Mouse (Mus musculus) gastrocnemius, adult 2 months (tissue): Measurements from ENCODE around the gene Galns. TPM values are rescaled to one million over a fixed set of nuclear protein-coding genes. Genes with fewer than 3 reads are reported as not detected.
"Not testable (repeated sequence)": the region's sequence is repeated elsewhere in the genome, so short reads cannot be mapped to it uniquely, and the experiment has no call there.

Experiments
- DNase-seq: peaks from one replicate; pipeline ENCODE4 v3.0.0; 2022
- H3K27ac ChIP-seq: fragments of 200-600 bp; 2 replicates; pipeline ENCODE4 v1.8.1; 2022; ENCODE audit warnings: mild to moderate bottlenecking
- H3K4me3 ChIP-seq: fragments of 200-600 bp; 2 replicates; pipeline ENCODE4 v1.8.1; 2022; ENCODE audit warnings: mild to moderate bottlenecking, moderate library complexity
- CTCF ChIP-seq: fragments of 200-600 bp; IDR thresholded peaks from 2 replicates; pipeline ENCODE4 v1.8.1; 2022; ENCODE audit warnings: antibody characterized with exemption, mild to moderate bottlenecking, moderate library complexity
- intact Hi-C: fragments of 180-260 bp; cut with DNase I; formaldehyde crosslinking; loops from one replicate; pipeline ENCODE4 v1.15.1; 2025
- total RNA-seq, 2 experiments: library from RNA; stranded (reverse); gene quantifications; 2 replicates each; pipeline ENCODE4 v1.2.3; 2021

Galns gene
- total RNA-seq, 2 experiments from 2014 or later: 1.0 to 1.1 TPM

- Histone ChIP-seq H3K27ac (peak overlapping the region; percentile 89), H3K4me3 (peak overlapping the region; percentile 72)
- TF ChIP-seq CTCF: no peak
- intact Hi-C loops: no loop called here
- DNase-seq: no peak
These were observed 33.1 kb upstream of the Galns start for GRCm38 (mm10) chr8:122644175-122644954.

GRCm38 (mm10) chr8:122642071-122642470 is 30.8 kb upstream of the Galns start:
- peak overlapping the region; percentile 21; the same call in 1 of the 2 replicates for H3K27ac ChIP-seq
- no peak for TF ChIP-seq CTCF
- no peak overlapping the region for H3K4me3 ChIP-seq
- intact Hi-C loops: no loop called here
- peak; percentile 63 for DNase-seq

- DNase-seq: no peak
- TF ChIP-seq CTCF: no peak
- intact Hi-C loops: no loop called here
- Histone ChIP-seq H3K4me3 (no peak overlapping the region), H3K27ac (peak overlapping the region; percentile 21; the same call in 1 of the 2 replicates)
These were observed 30.1 kb upstream of the Galns start for GRCm38 (mm10) chr8:122641406-122641805.

GRCm38 (mm10) chr8:122640825-122641224 is 29.6 kb upstream of the Galns start:
- intact Hi-C loops: no loop called here
- H3K4me3 ChIP-seq: no peak overlapping the region
- peak overlapping the region; percentile 3 for H3K27ac ChIP-seq
- TF ChIP-seq CTCF: no peak
- DNase-seq: no peak

GRCm38 (mm10) chr8:122639521-122640248 is 28.4 kb upstream of the Galns start:
- Histone ChIP-seq H3K4me3 (peak overlapping the region; percentile 11; the same call in 1 of the 2 replicates), H3K27ac (peak overlapping the region; percentile 3)
- intact Hi-C loops: no loop called here
- DNase-seq: peak; percentile 81
- no peak for TF ChIP-seq CTCF

- no peak overlapping the region for H3K4me3 ChIP-seq
- TF ChIP-seq CTCF: no peak
- intact Hi-C loops: no loop called here
- DNase-seq: no peak
- peak overlapping the region; percentile 3; the same call in 1 of the 2 replicates for H3K27ac ChIP-seq
These were observed 27.3 kb upstream of the Galns start for GRCm38 (mm10) chr8:122638601-122639000.

- intact Hi-C loops: loop anchor here (1.0 kb wide), 1 partner anchor 14 kb away; no protein-coding TSS in a partner anchor
- no peak for TF ChIP-seq CTCF
- DNase-seq: no peak
- Histone ChIP-seq H3K4me3 (no peak overlapping the region), H3K27ac (peak overlapping the region; percentile 46; the same call in 1 of the 2 replicates)
These were observed 26.0 kb upstream of the Galns start for GRCm38 (mm10) chr8:122637230-122637629.

GRCm38 (mm10) chr8:122636803-122637175 is 25.5 kb upstream of the Galns start:
- intact Hi-C loops: loop anchor here (1.0 kb wide), 1 partner anchor 15 kb away; no protein-coding TSS in a partner anchor
- no peak for TF ChIP-seq CTCF
- peak; percentile 91 for DNase-seq
- H3K27ac ChIP-seq: peak overlapping the region; percentile 69
- peak overlapping the region; percentile 23; the same call in 1 of the 2 replicates for H3K4me3 ChIP-seq

GRCm38 (mm10) chr8:122635878-122636802 is 24.9 kb upstream of the Galns start:
- DNase-seq: no peak
- no peak for TF ChIP-seq CTCF
- Histone ChIP-seq H3K27ac (peak overlapping the region; percentile 69), H3K4me3 (peak overlapping the region; percentile 23; the same call in 1 of the 2 replicates)
- intact Hi-C loops: no loop called here

GRCm38 (mm10) chr8:122633205-122633604 is 21.9 kb upstream of the Galns start:
- TF ChIP-seq CTCF: no peak
- intact Hi-C loops: no loop called here
- Histone ChIP-seq H3K4me3 (no peak overlapping the region), H3K27ac (no peak overlapping the region)
- DNase-seq: no peak

- DNase-seq, H3K27ac ChIP-seq, intact Hi-C loops, H3K4me3 ChIP-seq: not testable (repeated sequence)
These were observed 20.9 kb upstream of the Galns start for GRCm38 (mm10) chr8:122632134-122632533.

GRCm38 (mm10) chr8:122630696-122631095 is 19.4 kb upstream of the Galns start:
- no peak overlapping the region for H3K27ac ChIP-seq
- TF ChIP-seq CTCF: no peak
- H3K4me3 ChIP-seq: no peak overlapping the region
- intact Hi-C loops: no loop called here
- no peak for DNase-seq
